Mouse (Mus musculus) MEL (cell line): ENCODE data around the gene Rnf10. TPM values are rescaled to one million over a fixed set of nuclear protein-coding genes. Genes with fewer than 3 reads are reported as not detected.

Experiments
- DNase-seq: peaks from one replicate; pipeline ENCODE4 v3.0.0; 2011; ENCODE audit warnings: low read depth, low spot score
- H3K27ac ChIP-seq: 2 replicates; pipeline ENCODE4 v1.5.1; 2012; ENCODE audit warnings: low read depth, mild to moderate bottlenecking, control low read depth, low read length, moderate library complexity; ENCODE audit not compliant: control insufficient read depth
- H3K27me3 ChIP-seq, 2 experiments: fragments of 150-350 bp in 1 of 2; sonication (generic) in 1 of 2; 2 replicates each; pipeline ENCODE4 v1.6.1; 2012; ENCODE audit warnings: low read length in 2 of 2, mild to moderate bottlenecking in 2 of 2, improper control_type of control experiment in 1 of 2, moderate library complexity in 1 of 2; ENCODE audit not compliant: insufficient read depth in 2 of 2, control insufficient read depth in 1 of 2
- H3K36me3 ChIP-seq, 2 experiments: 2 replicates each; pipeline ENCODE4 v1.6.1; 2012 to 2014; ENCODE audit warnings: low read length in 2 of 2, improper control_type of control experiment in 1 of 2, inconsistent platforms in 1 of 2, mild to moderate bottlenecking in 1 of 2; ENCODE audit not compliant: insufficient read depth in 2 of 2, control insufficient read depth in 1 of 2
- H3K4me1 ChIP-seq, 2 experiments: fragments of 150-350 bp in 1 of 2; sonication (generic) in 1 of 2; 2 replicates each; pipeline ENCODE4 v1.6.1; 2012; ENCODE audit warnings: low read length in 2 of 2, improper control_type of control experiment in 1 of 2, mild to moderate bottlenecking in 1 of 2; ENCODE audit not compliant: insufficient read depth in 2 of 2, control insufficient read depth in 1 of 2
- H3K4me3 ChIP-seq, 2 experiments: fragments of 150-350 bp in 1 of 2; sonication (generic) in 1 of 2; 2 replicates each; pipeline ENCODE4 v1.5.1; 2012; ENCODE audit warnings: low read depth in 2 of 2, low read length in 2 of 2, mild to moderate bottlenecking in 2 of 2, moderate library complexity in 2 of 2, control low read depth in 1 of 2, improper control_type of control experiment in 1 of 2; ENCODE audit not compliant: control insufficient read depth in 1 of 2, insufficient read depth in 1 of 2
- H3K79me2 ChIP-seq: 2 replicates; pipeline ENCODE4 v1.6.1; 2012; ENCODE audit warnings: mild to moderate bottlenecking, low read length, moderate library complexity; ENCODE audit not compliant: control insufficient read depth, poor library complexity, insufficient read depth
- H3K9ac ChIP-seq: 2 replicates; pipeline ENCODE4 v1.6.1; 2012; ENCODE audit warnings: low read depth, mild to moderate bottlenecking, control low read depth, low read length, moderate library complexity; ENCODE audit not compliant: control insufficient read depth, poor library complexity, severe bottlenecking
- H3K9me3 ChIP-seq: fragments of 150-350 bp; sonication (generic); replicated peaks from 2 replicates; pipeline ENCODE4 v1.6.1; 2012; ENCODE audit warnings: mild to moderate bottlenecking, low read length, improper control_type of control experiment, moderate library complexity; ENCODE audit not compliant: insufficient read depth
- BHLHE40 ChIP-seq: IDR thresholded peaks from 2 replicates; pipeline ENCODE4 v1.6.1; 2012; ENCODE audit warnings: low read depth, mild to moderate bottlenecking, inconsistent platforms, low read length, improper control_type of control experiment, borderline replicate concordance
- CHD2 ChIP-seq: IDR thresholded peaks from 2 replicates; pipeline ENCODE4 v1.6.1; 2011; ENCODE audit warnings: low read length, improper control_type of control experiment
- E2F4 ChIP-seq: IDR thresholded peaks from 2 replicates; pipeline ENCODE4 v1.6.1; 2011; ENCODE audit warnings: low read depth, low read length, improper control_type of control experiment, borderline replicate concordance
- HCFC1 ChIP-seq: IDR thresholded peaks from 2 replicates; pipeline ENCODE4 v1.6.1; 2012; ENCODE audit warnings: low read depth, mild to moderate bottlenecking, inconsistent platforms, low read length, improper control_type of control experiment, moderate library complexity
- MYB ChIP-seq: IDR thresholded peaks from 2 replicates; pipeline ENCODE4 v1.6.1; 2011; ENCODE audit warnings: mild to moderate bottlenecking, low read depth, low read length, improper control_type of control experiment
- POLR2AphosphoS5 ChIP-seq: IDR thresholded peaks from 2 replicates; pipeline ENCODE4 v1.6.1; 2012; ENCODE audit warnings: low read depth, borderline replicate concordance, mild to moderate bottlenecking, inconsistent platforms, low read length, moderate library complexity, mixed read lengths
- RCOR1 ChIP-seq: IDR thresholded peaks from 2 replicates; pipeline ENCODE4 v1.6.1; 2012; ENCODE audit warnings: low read depth, mild to moderate bottlenecking, inconsistent platforms, low read length, improper control_type of control experiment
- SIN3A ChIP-seq: IDR thresholded peaks from 2 replicates; pipeline ENCODE4 v1.6.1; 2012; ENCODE audit warnings: low read length, improper control_type of control experiment, inconsistent platforms
- SMC3 ChIP-seq: IDR thresholded peaks from 2 replicates; pipeline ENCODE4 v1.6.1; 2011; ENCODE audit warnings: low read depth, low read length, improper control_type of control experiment
- TCF12 ChIP-seq: IDR thresholded peaks from 2 replicates; pipeline ENCODE4 v1.6.1; 2014; ENCODE audit warnings: low read depth, mild to moderate bottlenecking, inconsistent platforms, low read length, improper control_type of control experiment, moderate library complexity
- UBTF ChIP-seq: IDR thresholded peaks from 2 replicates; pipeline ENCODE4 v1.6.1; 2012; ENCODE audit warnings: low read depth, mild to moderate bottlenecking, inconsistent platforms, low read length, improper control_type of control experiment, moderate library complexity, borderline replicate concordance; ENCODE audit not compliant: insufficient read depth
- USF1 ChIP-seq: IDR thresholded peaks from 2 replicates; pipeline ENCODE4 v1.6.1; 2014; ENCODE audit warnings: low read depth, mild to moderate bottlenecking, inconsistent platforms, low read length, improper control_type of control experiment, moderate library complexity
- ZC3H11A ChIP-seq: IDR thresholded peaks from 2 replicates; pipeline ENCODE4 v1.6.1; 2012; ENCODE audit warnings: low read depth, mild to moderate bottlenecking, inconsistent platforms, low read length, improper control_type of control experiment
- ZKSCAN1 ChIP-seq: IDR thresholded peaks from 2 replicates; pipeline ENCODE4 v1.6.1; 2012; ENCODE audit warnings: low read depth, mild to moderate bottlenecking, inconsistent platforms, low read length, improper control_type of control experiment, moderate library complexity
- ZMIZ1 ChIP-seq: IDR thresholded peaks from 2 replicates; pipeline ENCODE4 v1.6.1; 2012; ENCODE audit warnings: low read depth, mild to moderate bottlenecking, inconsistent platforms, low read length, improper control_type of control experiment, moderate library complexity
- ZNF384 ChIP-seq: IDR thresholded peaks from 2 replicates; pipeline ENCODE4 v1.6.1; 2012; ENCODE audit warnings: low read depth, mild to moderate bottlenecking, inconsistent platforms, low read length, improper control_type of control experiment
- polyA plus RNA-seq, 2 experiments: library from polyadenylated mRNA; stranded (reverse) in 1 of 2; unstranded in 1 of 2; fragments of >175 nt in 1 of 2; fragments of >200 nt in 1 of 2; gene quantifications; 2 replicates each; pipeline versions ENCODE4 v1.2.1 to v1.2.4; 2012; ENCODE audit warnings: low replicate concordance in 2 of 2, low read depth in 1 of 2; ENCODE audit not compliant: insufficient read length in 2 of 2, insufficient read depth in 1 of 2, missing spikeins in 1 of 2
- total RNA-seq: library from RNA; depleted of rRNA; stranded (reverse); fragments of 300-350 nt; gene quantifications from 2 replicates; pipeline ENCODE4 v1.2.3, GENCODE M21; 2012

Rnf10 gene
- total and polyA plus RNA-seq, 3 experiments: 44.4 to 254 (median 165) TPM

DNA sequence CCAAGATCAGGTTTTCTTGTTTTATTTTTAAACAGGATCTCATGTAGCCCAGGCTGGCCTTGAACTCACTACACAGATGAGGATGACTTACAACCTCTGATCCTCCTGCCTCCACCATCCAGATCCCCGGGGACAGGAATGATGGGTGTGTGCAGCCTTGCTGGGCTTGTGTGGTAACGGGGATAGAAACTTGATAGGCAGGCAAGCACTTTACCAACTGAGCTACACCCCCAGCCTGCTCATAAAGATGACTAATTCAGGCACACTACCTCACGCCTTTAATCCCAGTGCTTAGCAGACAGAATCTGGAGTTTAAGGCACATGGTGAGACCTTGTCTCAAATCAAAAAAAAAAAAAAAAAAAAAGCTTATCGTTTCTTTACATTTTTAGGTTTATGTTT is 59.8 kb downstream of the Rnf10 start:
- Histone ChIP-seq H3K4me3 (no peak overlapping the region), H3K4me1 (peaks cover 0 to 8% of the 10 kb centered on the region in 2 experiments; a peak in 2 of 4 replicates), H3K36me3 (peaks cover 0 to 3% of the 10 kb centered on the region in 2 experiments; a peak in 2 of 4 replicates), H3K9me3 (no peaks in the 10 kb centered on the region), H3K79me2 (no peaks in the 10 kb centered on the region), H3K27ac (no peak overlapping the region), H3K27me3 (no peaks in the 10 kb centered on the region), H3K9ac (no peak overlapping the region)
- DNase-seq: no peak
- no peak for TF ChIP-seq POLR2AphosphoS5
- TF ChIP-seq CHD2: no peak
- no peak for TF ChIP-seq E2F4
- TF ChIP-seq USF1: no peak
- no peak for TF ChIP-seq RCOR1
- no peak for TF ChIP-seq ZMIZ1
- TF ChIP-seq ZKSCAN1: no peak
- TF ChIP-seq ZNF384: 0 out of 2 replicates have a peak, but pooled peaks have one; percentile 15

- H3K4me3 ChIP-seq: no peak overlapping the region
- H3K27me3 ChIP-seq: no peaks in the 10 kb centered on the region
- no peak overlapping the region for H3K9ac ChIP-seq
- no peaks in the 10 kb centered on the region for H3K9me3 ChIP-seq
- H3K79me2 ChIP-seq: no peaks in the 10 kb centered on the region
- no peaks in the 10 kb centered on the region for H3K36me3 ChIP-seq
- no peak for DNase-seq
- peaks cover 0 to 4% of the 10 kb centered on the region in 2 experiments; a peak in 2 of 4 replicates for H3K4me1 ChIP-seq
- no peak overlapping the region for H3K27ac ChIP-seq
- TF ChIP-seq UBTF: no peak
- TF ChIP-seq BHLHE40: no peak
- no peak for TF ChIP-seq HCFC1
- TF ChIP-seq ZMIZ1: no peak
- TF ChIP-seq MYB: no peak
- no peak for TF ChIP-seq SMC3
- no peak for TF ChIP-seq SIN3A
- no peak for TF ChIP-seq POLR2AphosphoS5
- TF ChIP-seq ZC3H11A: no peak
- no peak for TF ChIP-seq TCF12
These were observed 60.2 kb downstream of the Rnf10 start for GRCm38 (mm10) chr5:115212451-115212850.
